Mouse (Mus musculus) embryonic facial prominence, embryonic 13.5 days (tissue): Measurements from ENCODE around the gene Alg12. TPM values are rescaled to one million over a fixed set of nuclear protein-coding genes. Genes with fewer than 3 reads are reported as not detected.

Experiments
- ATAC-seq: fragments of 200-750 bp; cut with Nextera tagmentation; 2 replicates; pipeline ENCODE4 v1.8.0; 2017; ENCODE audit warnings: low read depth; ENCODE audit not compliant: insufficient number of reproducible peaks, insufficient read depth, low FRiP score, low TSS enrichment
- H3K27ac ChIP-seq: fragments of 300-500 bp; sonication (generic); 2 replicates; pipeline ENCODE4 v1.5.1; 2015; ENCODE audit warnings: moderate library complexity, mild to moderate bottlenecking, inconsistent platforms
- H3K27me3 ChIP-seq: fragments of 300-500 bp; sonication (generic); 2 replicates; pipeline ENCODE4 v1.6.1; 2015; ENCODE audit warnings: mild to moderate bottlenecking, inconsistent platforms
- H3K36me3 ChIP-seq: fragments of 300-500 bp; sonication (generic); 2 replicates; pipeline ENCODE4 v1.6.1; 2015; ENCODE audit warnings: mild to moderate bottlenecking, inconsistent platforms
- H3K4me1 ChIP-seq: fragments of 300-500 bp; sonication (generic); 2 replicates; pipeline ENCODE4 v1.6.1; 2015; ENCODE audit warnings: inconsistent platforms
- H3K4me2 ChIP-seq: fragments of 300-500 bp; sonication (generic); 2 replicates; pipeline ENCODE4 v1.6.1; 2015; ENCODE audit warnings: moderate library complexity, mild to moderate bottlenecking, inconsistent platforms
- H3K4me3 ChIP-seq: fragments of 300-500 bp; sonication (generic); 2 replicates; pipeline ENCODE4 v1.5.1; 2015; ENCODE audit warnings: mild to moderate bottlenecking, inconsistent platforms
- H3K9ac ChIP-seq: fragments of 300-500 bp; sonication (generic); 2 replicates; pipeline ENCODE4 v1.6.1; 2015; ENCODE audit warnings: mild to moderate bottlenecking, inconsistent platforms
- H3K9me3 ChIP-seq: fragments of 300-500 bp; sonication (generic); 2 replicates; pipeline ENCODE4 v1.6.1; 2016; ENCODE audit warnings: inconsistent platforms
- WGBS: fragments of 180-500 bp; shearing (Covaris S2); methylation state at CpG from one replicate; pipeline ENCODE4 v1.1.7; 2015; ENCODE audit warnings: mixed read lengths; 5-methylcytosine and 5-hydroxymethylcytosine counted together
- polyA plus RNA-seq: library from polyadenylated mRNA; unstranded; fragments of >200 nt; fragmentation: Nextera tagmentation; extraction: Ambion mirVana; gene quantifications from 2 replicates; pipeline ENCODE4 v1.2.1, GENCODE M21; 2015

The Alg12 gene
- 11.2 and 12.2 TPM in 2 replicates for polyA plus RNA-seq

GRCm38 (mm10) chr15:88819026-88819905, at the start of gene Alg12, which contains the start of gene Creld2:
Alg12 (minus strand) TSS chr15:88819318.
Creld2 (plus strand) TSS chr15:88819646.
- H3K4me3 ChIP-seq, result peak within 1 kb of the TSS; percentile 89
- peak within 1 kb of the TSS; percentile 81 for H3K27ac ChIP-seq
- H3K4me2 ChIP-seq, result peak within 1 kb of the TSS; percentile 92
- H3K9ac ChIP-seq, result peak within 1 kb of the TSS; percentile 89
- H3K36me3 ChIP-seq, result peaks cover 51% of the 10 kb centered on the region
- no peaks in the 10 kb centered on the region for H3K9me3 ChIP-seq
- H3K27me3 ChIP-seq, result no peaks in the 10 kb centered on the region
- H3K4me1 ChIP-seq, result peaks cover 16% of the 10 kb centered on the region
- peak; percentile 97 for ATAC-seq
- under 1% methylated on average over 88 of the region's 88 CpGs for WGBS

DNA sequence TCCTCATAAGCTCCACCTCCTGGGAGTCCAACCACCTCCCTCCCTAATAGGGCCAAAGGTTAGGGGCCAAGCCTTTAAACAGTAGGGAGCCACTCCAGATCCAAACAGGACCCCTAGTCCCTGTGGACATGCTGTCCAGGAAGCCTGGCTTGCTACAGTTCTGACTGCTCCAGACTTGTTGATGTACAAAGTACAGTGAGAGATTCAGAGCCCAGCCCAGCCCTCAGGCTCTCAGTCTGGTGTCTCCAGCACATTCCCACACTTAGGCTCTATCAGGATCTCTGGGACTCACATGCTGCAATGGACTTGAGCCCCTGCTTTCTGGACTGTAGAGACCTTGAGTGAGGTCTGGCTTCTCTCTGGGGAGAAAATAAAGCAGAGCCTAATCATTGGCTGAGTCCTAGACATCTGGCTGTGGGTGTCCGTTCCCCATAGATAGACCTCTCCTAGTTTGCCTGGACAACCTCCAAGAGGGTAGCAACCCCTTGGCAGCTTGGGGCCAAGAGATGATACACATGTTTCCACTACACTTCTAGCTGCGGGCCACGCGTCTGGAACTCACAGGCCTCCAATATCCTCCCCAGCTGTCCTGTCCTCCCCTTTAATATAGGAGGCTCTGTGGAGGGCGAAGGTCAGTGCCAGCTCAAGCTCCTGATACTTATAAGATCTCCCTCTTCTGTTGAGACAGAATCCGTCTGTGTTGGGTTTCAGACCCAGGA, 49.1 kb upstream of the Alg12 start:
- WGBS, result 71% methylated on average over 6 of the region's 6 CpGs
- H3K9ac ChIP-seq, result no peak overlapping the region
- peaks cover 41% of the 10 kb centered on the region for H3K4me1 ChIP-seq
- H3K27me3 ChIP-seq, result no peaks in the 10 kb centered on the region
- H3K4me2 ChIP-seq, result no peak overlapping the region
- peak overlapping the region; percentile 55; the same call in 1 of the 2 replicates for H3K27ac ChIP-seq
- no peak for ATAC-seq
- H3K4me3 ChIP-seq, result no peak overlapping the region
- H3K36me3 ChIP-seq, result peaks cover 34% of the 10 kb centered on the region
- no peaks in the 10 kb centered on the region for H3K9me3 ChIP-seq

DNA sequence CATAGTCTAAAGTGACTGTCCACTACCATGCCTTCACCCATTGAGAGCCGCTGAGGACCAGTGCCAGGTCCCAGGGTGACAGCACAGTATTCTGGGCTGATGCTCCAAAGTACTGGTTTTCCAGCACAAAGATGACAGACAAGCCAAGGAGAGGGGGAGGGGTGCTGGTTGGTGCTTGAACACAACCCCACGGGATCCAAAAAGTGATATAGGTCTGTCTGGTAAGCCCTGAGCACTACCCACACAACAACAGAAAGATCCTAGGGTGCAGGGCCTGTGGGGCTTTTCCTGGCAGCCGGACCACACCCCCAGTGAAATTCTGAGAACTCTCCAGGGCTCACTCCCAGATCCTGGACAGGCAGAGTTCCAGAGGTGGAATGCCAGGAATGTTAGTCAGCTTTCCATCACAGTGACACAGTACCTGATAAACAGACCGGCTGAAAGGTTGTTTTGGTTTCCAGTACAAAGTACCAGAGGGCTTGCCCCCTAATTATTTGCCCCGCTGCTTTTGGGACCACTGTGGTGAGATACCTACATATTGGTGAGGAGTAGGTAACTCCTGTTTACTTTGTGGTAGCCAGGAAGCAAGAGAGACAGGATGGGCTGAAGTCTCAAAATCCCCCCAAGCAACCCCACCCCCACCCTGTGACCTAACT, 48.4 kb upstream of the Alg12 start:
- no peak for ATAC-seq
- Histone ChIP-seq H3K9ac (no peak overlapping the region), H3K4me2 (no peak overlapping the region), H3K36me3 (peaks cover 34% of the 10 kb centered on the region), H3K27ac (peak overlapping the region; percentile 55; the same call in 1 of the 2 replicates), H3K27me3 (no peaks in the 10 kb centered on the region), H3K9me3 (no peaks in the 10 kb centered on the region), H3K4me1 (peaks cover 43% of the 10 kb centered on the region), H3K4me3 (no peak overlapping the region)
- WGBS, result 14% methylated on average over 5 of the region's 5 CpGs

- H3K27ac ChIP-seq, result peak overlapping the region; percentile 55; the same call in 1 of the 2 replicates
- no peaks in the 10 kb centered on the region for H3K27me3 ChIP-seq
- no peaks in the 10 kb centered on the region for H3K9me3 ChIP-seq
- H3K4me1 ChIP-seq, result peaks cover 43% of the 10 kb centered on the region
- no peak for ATAC-seq
- WGBS, result 45% methylated on average over 7 of the region's 7 CpGs
- H3K4me2 ChIP-seq, result no peak overlapping the region
- H3K9ac ChIP-seq, result 0 out of 2 replicates have a peak overlapping the region, but pooled peaks have one; percentile 16
- H3K4me3 ChIP-seq, result no peak overlapping the region
- peaks cover 34% of the 10 kb centered on the region for H3K36me3 ChIP-seq
Measured at GRCm38 (mm10) chr15:88866934-88867356, 47.8 kb upstream of the Alg12 start.

DNA sequence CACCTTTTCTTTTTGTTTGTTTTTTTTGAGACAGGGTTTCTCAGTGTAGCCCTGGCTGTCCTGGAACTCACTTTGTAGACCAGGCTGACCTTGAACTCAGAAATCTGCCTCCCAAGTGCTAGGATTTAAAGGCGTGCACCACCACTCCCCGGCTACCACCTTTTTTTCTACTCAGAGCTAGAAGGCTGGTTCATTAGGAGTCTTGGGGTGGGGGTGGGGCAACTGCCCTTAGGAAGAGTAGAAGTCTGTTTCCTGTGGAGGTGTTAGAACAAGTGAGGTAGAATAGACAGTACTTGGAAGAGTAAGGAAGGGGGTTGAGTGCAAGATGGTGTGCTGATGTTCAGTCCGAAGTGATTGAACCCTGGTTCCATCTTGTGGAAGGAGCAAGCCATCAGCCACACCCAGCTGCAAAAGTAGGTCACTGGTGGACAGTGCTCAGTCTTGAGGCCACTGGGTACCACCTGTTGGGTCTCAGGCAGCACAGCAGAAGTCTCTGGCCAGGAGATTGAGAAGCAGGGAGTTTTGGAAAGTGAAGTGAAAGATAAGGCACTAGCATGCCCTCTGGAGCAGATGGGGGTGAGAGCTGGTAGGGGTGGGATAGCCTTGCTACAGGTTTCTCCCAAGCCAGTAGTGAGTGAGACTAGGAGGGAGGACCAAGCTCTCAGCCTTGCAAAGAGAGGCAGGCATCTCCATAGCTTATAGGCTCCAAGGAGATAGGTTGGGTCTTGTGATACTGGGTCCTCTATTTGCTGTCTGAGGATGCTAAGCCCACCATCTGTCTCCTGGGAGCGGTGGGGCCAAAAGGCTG, 47.0 kb upstream of the Alg12 start:
- Histone ChIP-seq H3K36me3 (peaks cover 34% of the 10 kb centered on the region), H3K4me1 (peaks cover 50% of the 10 kb centered on the region), H3K4me3 (no peak overlapping the region), H3K27me3 (no peaks in the 10 kb centered on the region), H3K9ac (0 out of 2 replicates have a peak overlapping the region, but pooled peaks have one; percentile 16), H3K27ac (no peak overlapping the region), H3K9me3 (no peaks in the 10 kb centered on the region), H3K4me2 (no peak overlapping the region)
- ATAC-seq, result no peak
- 73% methylated on average over 4 of the region's 4 CpGs for WGBS

GRCm38 (mm10) chr15:88865061-88865460, 45.9 kb upstream of the Alg12 start:
- Histone ChIP-seq H3K4me3 (peak overlapping the region; percentile 81; the same call in 1 of the 2 replicates), H3K4me2 (peak overlapping the region; percentile 93), H3K27ac (0 out of 2 replicates have a peak overlapping the region, but pooled peaks have one; percentile 95), H3K9ac (peak overlapping the region; percentile 87), H3K36me3 (peaks cover 34% of the 10 kb centered on the region), H3K4me1 (peaks cover 50% of the 10 kb centered on the region), H3K9me3 (no peaks in the 10 kb centered on the region), H3K27me3 (no peaks in the 10 kb centered on the region)
- no peak for ATAC-seq
- 74% methylated on average over 14 of the region's 14 CpGs for WGBS

DNA sequence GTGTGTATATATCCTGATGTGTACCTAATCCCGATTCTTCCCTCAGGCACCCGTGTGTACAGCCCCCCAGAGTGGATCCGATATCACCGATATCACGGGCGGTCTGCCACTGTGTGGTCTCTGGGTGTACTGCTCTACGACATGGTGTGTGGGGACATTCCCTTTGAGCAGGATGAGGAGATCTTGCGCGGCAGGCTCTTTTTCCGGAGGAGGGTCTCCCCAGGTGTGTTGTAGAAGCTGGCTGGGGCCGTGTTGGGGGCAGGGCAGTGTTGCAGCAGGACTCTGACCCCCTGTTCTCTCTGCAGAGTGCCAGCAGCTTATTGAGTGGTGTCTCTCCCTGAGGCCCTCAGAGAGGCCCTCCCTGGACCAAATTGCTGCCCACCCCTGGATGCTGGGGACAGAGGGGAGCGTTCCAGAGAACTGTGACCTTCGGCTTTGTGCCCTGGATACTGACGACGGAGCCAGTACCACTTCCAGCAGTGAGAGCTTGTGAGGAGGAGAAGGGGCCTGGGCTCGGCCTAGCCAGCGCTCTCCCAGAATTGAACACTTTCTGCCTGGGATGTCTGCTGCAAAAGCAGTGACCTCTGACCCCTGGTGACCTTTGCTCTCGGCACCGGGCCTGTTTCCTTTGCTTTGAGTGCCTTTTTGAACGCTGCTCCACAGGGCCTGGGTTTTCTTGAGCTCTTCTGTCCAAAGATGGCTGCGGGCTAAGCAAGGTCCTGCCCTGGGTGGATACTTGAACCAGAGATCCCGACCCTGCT, 45.3 kb upstream of the Alg12 start:
- no peaks in the 10 kb centered on the region for H3K27me3 ChIP-seq
- peak overlapping the region; percentile 81 for H3K4me3 ChIP-seq
- no peaks in the 10 kb centered on the region for H3K9me3 ChIP-seq
- peak overlapping the region; percentile 95 for H3K27ac ChIP-seq
- H3K9ac ChIP-seq, result peak overlapping the region; percentile 87
- WGBS, result 18% methylated on average over 22 of the region's 22 CpGs
- peak; percentile 8; the same call in 1 of the 2 replicates for ATAC-seq
- H3K4me2 ChIP-seq, result peak overlapping the region; percentile 93
- peaks cover 50% of the 10 kb centered on the region for H3K4me1 ChIP-seq
- peaks cover 34% of the 10 kb centered on the region for H3K36me3 ChIP-seq

GRCm38 (mm10) chr15:88863695-88864231, 44.6 kb upstream of the Alg12 start:
- under 1% methylated on average over 18 of the region's 39 CpGs for WGBS
- Histone ChIP-seq H3K27ac (peak overlapping the region; percentile 95), H3K4me3 (peak overlapping the region; percentile 81), H3K9me3 (no peaks in the 10 kb centered on the region), H3K27me3 (no peaks in the 10 kb centered on the region), H3K4me2 (peak overlapping the region; percentile 93), H3K9ac (peak overlapping the region; percentile 87), H3K36me3 (peaks cover 34% of the 10 kb centered on the region), H3K4me1 (peaks cover 50% of the 10 kb centered on the region)
- ATAC-seq, result peak; percentile 76

DNA sequence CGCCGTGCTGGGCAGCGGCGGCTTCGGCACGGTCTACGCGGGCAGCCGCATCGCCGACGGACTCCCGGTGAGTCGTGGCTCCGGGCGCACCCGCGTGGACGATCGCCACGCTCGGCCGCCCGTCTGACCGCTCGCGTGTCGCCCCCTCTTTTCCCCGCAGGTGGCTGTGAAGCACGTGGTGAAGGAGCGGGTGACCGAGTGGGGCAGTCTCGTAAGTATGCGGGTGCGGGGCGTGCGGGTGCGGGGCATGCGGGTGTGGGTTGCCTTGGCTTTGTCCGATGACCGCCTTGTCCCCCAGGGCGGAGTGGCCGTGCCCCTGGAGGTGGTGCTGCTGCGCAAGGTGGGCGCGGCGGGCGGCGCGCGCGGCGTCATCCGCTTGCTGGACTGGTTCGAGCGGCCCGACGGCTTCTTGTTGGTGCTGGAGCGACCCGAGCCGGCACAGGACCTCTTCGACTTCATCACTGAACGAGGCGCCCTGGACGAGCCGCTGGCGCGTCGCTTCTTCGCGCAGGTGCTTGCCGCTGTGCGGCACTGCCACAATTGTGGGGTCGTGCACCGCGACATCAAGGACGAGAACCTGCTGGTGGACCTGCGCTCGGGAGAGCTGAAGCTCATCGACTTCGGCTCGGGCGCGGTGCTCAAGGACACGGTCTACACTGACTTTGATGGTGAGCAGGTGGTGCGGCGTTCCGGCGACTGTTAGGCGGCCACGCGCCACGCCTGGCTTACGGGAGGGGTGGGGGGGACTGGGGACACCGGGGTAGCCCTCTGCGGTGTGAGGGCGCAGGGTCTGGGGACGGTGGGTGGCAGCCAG, 44.0 kb upstream of the Alg12 start:
- Histone ChIP-seq H3K4me2 (peak overlapping the region; percentile 93), H3K4me1 (peaks cover 47% of the 10 kb centered on the region)

More for the DNA sequence above, 44.0 kb upstream of the Alg12 start:
- peak overlapping the region; percentile 81 for H3K4me3 ChIP-seq
- no peaks in the 10 kb centered on the region for H3K9me3 ChIP-seq
- under 1% methylated on average over 97 of the region's 98 CpGs for WGBS
- peaks cover 32% of the 10 kb centered on the region for H3K36me3 ChIP-seq
- peak overlapping the region; percentile 95 for H3K27ac ChIP-seq
- no peak for ATAC-seq
- no peaks in the 10 kb centered on the region for H3K27me3 ChIP-seq
- peak overlapping the region; percentile 87 for H3K9ac ChIP-seq
